Mouse (Mus musculus) kidney, postnatal 4 days (tissue): ENCODE data around the gene 1700086D15Rik.

Experiments used
- DNase-seq, 2 experiments: peaks; one replicate each; pipeline ENCODE4 v3.0.0; 2021; ENCODE audit warnings: mixed read lengths in 2 of 2

1700086D15Rik gene

DNA sequence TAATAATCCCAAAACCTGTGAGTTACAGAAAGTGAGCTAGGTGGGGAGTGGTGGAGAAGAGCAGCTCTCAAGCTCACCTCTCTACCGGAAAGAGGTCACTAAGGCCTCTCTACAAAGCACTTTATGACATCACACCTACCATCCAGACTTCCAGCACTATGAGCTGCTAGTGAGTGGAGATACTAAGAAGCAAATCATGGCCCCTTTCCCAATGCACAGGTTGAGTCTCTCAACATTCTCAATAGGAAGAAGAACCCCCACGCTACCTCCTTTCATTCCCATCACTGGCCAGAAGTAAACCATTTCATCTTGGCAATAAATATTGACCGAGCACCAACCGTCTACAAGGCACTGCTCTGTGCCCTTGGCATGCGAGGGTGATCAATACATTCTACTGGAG, at the start of gene 1700086D15Rik:
Gene 1700086D15Rik, minus strand, starts transcription at position 101 of the 400 bp plus-strand sequence.
- no peak for DNase-seq

DNA sequence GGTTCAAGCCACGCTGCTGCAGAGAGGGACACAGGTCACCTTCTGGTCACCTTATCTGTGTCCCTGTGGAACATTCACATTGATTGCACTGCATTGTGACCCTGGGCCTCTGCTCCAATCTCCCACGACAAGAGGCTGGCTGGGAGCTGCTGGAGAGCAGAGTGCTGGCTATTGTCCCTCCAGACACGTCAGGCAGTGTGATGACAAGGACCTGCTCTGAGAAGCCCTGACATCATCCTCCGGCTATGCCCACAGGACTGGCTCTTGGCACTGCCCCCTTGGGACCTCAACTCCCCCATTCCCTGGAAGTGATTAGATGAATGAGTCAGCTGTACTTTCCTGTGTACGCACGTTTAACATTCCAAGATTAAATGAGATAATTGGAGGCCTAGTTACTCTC, 49.8 kb upstream of the 1700086D15Rik start:
- DNase-seq = peak in 1 of 2 experiments; percentile 8

DNA sequence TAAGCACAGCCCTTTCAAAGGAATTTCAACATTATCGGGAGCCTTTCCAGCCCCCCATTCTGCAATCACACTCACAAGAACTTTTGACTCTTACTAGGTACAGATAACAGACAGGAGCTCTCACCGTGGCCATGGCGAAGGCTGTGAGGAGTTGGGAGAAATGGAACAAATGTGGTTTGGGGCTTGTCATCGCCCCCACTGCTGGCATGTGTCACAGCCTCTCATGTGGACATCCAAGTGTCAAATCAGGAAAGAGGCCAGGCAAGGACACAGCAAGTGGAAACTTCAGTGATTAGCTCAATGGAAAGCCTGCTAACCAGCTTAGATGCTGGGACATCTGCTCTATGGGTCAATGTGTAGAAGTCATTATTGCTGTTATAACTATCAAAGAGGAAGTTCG, 45.6 kb upstream of the 1700086D15Rik start:
- no peak for DNase-seq

DNA sequence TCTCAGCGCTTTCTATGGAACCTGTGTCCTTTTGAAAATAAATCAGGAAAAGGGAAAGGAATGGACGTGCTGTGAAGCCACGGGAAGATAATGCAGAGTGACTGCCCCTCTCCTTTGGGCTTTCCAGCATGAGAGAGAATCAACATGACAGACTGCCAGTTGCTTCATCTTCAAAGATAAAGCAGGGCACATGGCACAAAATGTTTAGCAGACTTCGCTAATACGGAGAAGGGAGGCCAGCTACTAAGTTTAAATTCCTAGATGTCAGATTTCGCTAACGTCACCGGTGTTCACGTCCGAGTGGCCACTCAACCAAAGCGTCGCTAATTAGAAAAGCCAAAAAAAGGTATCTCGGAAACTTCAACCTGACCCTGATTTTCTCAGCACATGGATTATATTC, 45.0 kb upstream of the 1700086D15Rik start:
- no peak for DNase-seq

GRCm38 (mm10) chr11:65203020-65203419, 43.3 kb upstream of the 1700086D15Rik start:
- no peak for DNase-seq

GRCm38 (mm10) chr11:65202236-65202635, 42.5 kb upstream of the 1700086D15Rik start:
- DNase-seq = no peak

- no peak for DNase-seq
These were observed 38.3 kb upstream of the 1700086D15Rik start for GRCm38 (mm10) chr11:65198026-65198425.

- peak; percentile 76 to 77 for DNase-seq
These were observed 37.6 kb upstream of the 1700086D15Rik start for GRCm38 (mm10) chr11:65197280-65197679.

DNA sequence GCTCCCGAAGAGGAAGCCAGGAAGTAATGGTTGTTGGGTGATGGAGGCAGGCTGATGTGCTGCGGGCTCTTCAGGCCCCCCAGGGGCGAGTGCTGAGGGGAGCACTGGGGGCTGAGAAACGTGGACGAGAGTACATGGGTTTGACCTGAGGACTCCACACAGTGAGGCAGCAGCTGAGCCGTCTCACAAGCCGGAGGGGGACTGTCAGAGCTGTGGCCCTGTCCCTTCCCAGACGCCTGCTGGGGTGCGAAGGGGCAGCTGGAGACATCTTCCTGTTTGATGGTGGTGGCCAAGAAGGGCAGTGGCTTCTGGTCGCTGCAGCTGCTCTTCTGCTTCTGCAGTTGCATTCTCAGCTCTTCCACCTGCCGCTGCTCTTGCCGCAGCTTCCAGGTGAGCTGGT, 27.3 kb upstream of the 1700086D15Rik start:
- peak; percentile 22 to 29 for DNase-seq

GRCm38 (mm10) chr11:65185114-65185513, 25.4 kb upstream of the 1700086D15Rik start:
- DNase-seq = no peak

DNA sequence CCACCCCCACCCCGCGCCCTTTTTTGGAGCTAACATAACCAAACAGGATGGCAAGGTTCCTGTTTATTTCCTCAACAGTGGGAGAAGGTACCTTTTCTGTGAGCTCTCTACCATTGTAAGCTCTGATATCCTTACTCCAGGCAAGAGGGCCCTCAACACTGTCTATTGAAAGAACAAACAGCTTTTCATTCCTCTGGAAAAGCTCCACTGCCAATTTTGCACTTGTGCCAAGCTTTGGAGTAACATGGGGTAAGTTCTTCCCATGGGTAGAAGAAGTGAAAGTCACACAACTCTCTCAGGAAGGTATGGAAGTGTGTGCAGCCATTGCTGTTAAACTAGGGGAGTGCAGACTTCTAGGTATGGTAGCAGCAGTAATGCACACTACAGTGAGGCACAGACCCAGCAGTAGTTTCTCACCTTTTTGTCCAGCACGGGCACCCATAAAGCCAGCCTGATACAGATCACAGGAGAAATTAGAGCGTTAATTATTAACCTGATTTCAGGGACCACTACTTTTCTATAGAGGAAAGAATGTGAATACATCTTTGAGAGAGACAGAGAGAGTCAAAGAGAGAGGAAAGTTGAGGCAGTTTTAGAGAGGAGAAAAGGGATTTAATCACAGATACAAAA, 10.5 kb upstream of the 1700086D15Rik start:
- DNase-seq = peak; percentile 68 to 77

- peak; percentile 85 to 86 for DNase-seq
These were observed 3.1 kb upstream of the 1700086D15Rik start, which contains the start of gene Arhgap44 for GRCm38 (mm10) chr11:65162767-65163120. TSS of gene Arhgap44 (minus strand) at chr11:65162961.

GRCm38 (mm10) chr11:65161881-65162766, 2.4 kb upstream of the 1700086D15Rik start:
- DNase-seq = peak; percentile 47 to 63

GRCm38 (mm10) chr11:65160991-65161880, 1.5 kb upstream of the 1700086D15Rik start:
- no peak for DNase-seq

GRCm38 (mm10) chr11:65158658-65158990, 1.1 kb downstream of the 1700086D15Rik start:
- DNase-seq = no peak

DNA sequence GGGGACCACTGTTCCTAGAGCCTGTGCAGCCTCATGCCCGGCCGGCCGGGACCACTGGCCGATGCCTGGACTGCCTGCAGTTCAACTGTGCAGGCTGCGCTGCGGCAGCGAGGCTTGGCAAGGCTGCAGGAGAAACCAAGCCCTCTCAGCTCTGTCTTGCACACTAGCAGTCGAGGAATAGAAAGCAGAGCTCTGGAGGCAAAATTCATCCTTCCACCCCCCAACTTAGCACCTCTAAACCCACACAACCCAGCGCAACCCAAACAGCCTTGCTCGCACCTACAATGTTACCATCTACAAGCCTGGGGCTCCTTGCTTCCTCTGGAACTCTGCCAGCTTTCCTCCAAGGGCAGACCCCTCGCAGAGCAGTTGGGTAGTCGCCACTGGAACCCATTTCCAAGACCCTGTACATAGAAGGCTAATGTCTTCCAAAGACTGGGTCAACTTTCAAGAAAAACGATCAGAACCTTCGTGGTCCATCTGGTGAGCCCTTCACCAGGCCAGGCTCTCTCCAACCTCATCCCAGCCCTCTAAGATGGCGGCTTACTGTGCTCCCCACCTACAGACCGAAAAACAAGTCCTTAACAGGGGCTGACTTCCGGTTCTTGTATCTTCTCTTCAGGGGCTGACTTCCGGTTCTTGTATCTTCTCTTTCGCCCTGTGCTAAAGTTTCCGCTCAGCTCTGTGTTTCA, 1.6 kb downstream of the 1700086D15Rik start:
- peak in 1 of 2 experiments; percentile 19 for DNase-seq

- no peak for DNase-seq
These were observed 6.7 kb downstream of the 1700086D15Rik start for GRCm38 (mm10) chr11:65153006-65153405.

DNA sequence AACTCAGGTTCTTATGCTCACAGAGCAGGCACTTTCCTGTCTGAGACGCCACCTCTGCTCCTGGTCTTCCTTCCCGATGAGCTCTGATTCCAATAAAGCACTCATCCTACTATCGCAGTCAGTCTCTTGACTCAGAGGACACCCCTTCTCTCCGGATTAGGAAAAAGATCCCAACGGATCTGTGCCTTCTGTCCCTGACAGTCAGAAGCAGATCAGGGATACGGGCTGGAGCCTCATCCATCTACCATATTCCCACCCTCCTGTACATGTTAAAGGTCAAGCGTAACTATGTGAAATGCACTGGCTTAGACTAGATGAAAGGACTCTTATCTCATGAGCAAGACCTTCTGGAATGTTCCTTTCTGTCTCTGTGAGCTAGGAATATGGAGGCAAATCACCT, 11.2 kb downstream of the 1700086D15Rik start:
- DNase-seq = no peak

- DNase-seq = no peak
These were observed 16.8 kb downstream of the 1700086D15Rik start for GRCm38 (mm10) chr11:65142838-65143417.

GRCm38 (mm10) chr11:65139030-65139429, 20.7 kb downstream of the 1700086D15Rik start:
- no peak for DNase-seq

GRCm38 (mm10) chr11:65137145-65137652, 22.5 kb downstream of the 1700086D15Rik start:
- no peak for DNase-seq

DNA sequence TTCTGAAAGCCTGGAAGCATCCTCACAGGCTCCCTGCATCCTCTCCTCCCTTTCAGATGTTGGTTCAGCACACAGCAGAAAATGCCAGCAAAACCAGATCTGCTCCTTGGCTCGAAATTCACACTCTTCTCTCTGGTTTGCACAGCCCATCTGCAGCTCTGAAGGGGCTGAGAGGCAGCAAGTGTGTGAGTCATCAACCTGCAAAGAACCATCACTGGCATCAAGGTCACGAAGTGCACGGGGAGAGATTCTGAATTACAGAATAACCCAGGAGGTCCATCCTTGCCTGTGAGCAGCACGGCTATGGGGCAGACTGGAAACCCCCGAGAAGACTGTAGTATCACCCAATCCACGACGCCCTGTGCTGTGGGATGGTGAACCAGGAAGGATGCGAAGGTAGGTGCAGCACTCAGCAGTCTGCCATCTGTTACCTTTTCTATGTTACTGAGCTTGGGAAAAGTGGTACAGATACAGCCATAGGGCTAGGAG, 24.4 kb downstream of the 1700086D15Rik start:
- no peak for DNase-seq
